Mouse (Mus musculus) midbrain, postnatal 0 days (tissue): ENCODE measurements at regions not wholly inside any gene's neighbourhood (a gene's known extent, or its start where the extent isn't known, plus 50 kb on each side); places are given as distances from the start of the nearest gene placed in this dataset. TPM values are rescaled to one million over a fixed set of nuclear protein-coding genes. Genes with fewer than 3 reads are reported as not detected.

ENCODE experiments used
- ATAC-seq: fragments of 200-750 bp; cut with Nextera tagmentation; 2 replicates; pipeline ENCODE4 v1.8.0; 2017; ENCODE audit warnings: moderate number of reproducible peaks, mild to moderate bottlenecking, moderate TSS enrichment, moderate library complexity; ENCODE audit not compliant: low FRiP score
- DNase-seq: peaks from one replicate; pipeline ENCODE4 v3.0.0-alpha.2; 2015; ENCODE audit warnings: low spot score
- H3K27ac ChIP-seq: fragments of 300-500 bp; sonication (generic); 2 replicates; pipeline ENCODE4 v1.5.1; 2014; ENCODE audit warnings: low read depth, mild to moderate bottlenecking, low read length, mixed read lengths
- H3K27me3 ChIP-seq: fragments of 300-500 bp; sonication (generic); 2 replicates; pipeline ENCODE4 v1.6.1; 2014; ENCODE audit warnings: low read length, control low read depth, mixed read lengths; ENCODE audit not compliant: insufficient read depth
- H3K36me3 ChIP-seq: fragments of 300-500 bp; sonication (generic); 2 replicates; pipeline ENCODE4 v1.6.1; 2014; ENCODE audit warnings: low read length, control low read depth, mixed read lengths; ENCODE audit not compliant: insufficient read depth
- H3K4me1 ChIP-seq: fragments of 300-500 bp; sonication (generic); 2 replicates; pipeline ENCODE4 v1.6.1; 2014; ENCODE audit warnings: mild to moderate bottlenecking, control low read depth, antibody characterized with exemption, low read length, mixed read lengths; ENCODE audit not compliant: insufficient read depth
- H3K4me2 ChIP-seq: fragments of 300-500 bp; sonication (generic); 2 replicates; pipeline ENCODE4 v1.6.1; 2014; ENCODE audit warnings: low read depth, mild to moderate bottlenecking, low read length, mixed read lengths; ENCODE audit not compliant: poor library complexity, severe bottlenecking
- H3K4me3 ChIP-seq: fragments of 300-500 bp; sonication (generic); 2 replicates; pipeline ENCODE4 v1.5.1; 2014; ENCODE audit warnings: low read depth, mild to moderate bottlenecking, low read length, moderate library complexity
- H3K9ac ChIP-seq: fragments of 300-500 bp; sonication (generic); replicated peaks from 2 replicates; pipeline ENCODE4 v1.6.1; 2014; ENCODE audit warnings: mild to moderate bottlenecking, low read length, moderate library complexity, mixed read lengths; ENCODE audit not compliant: poor library complexity, severe bottlenecking
- H3K9me3 ChIP-seq: fragments of 300-500 bp; sonication (generic); 2 replicates; pipeline ENCODE4 v1.6.1; 2016; ENCODE audit warnings: low read length, control low read depth
- CTCF ChIP-seq: IDR thresholded peaks from 2 replicates; pipeline ENCODE4 v1.5.1; 2016; ENCODE audit warnings: antibody characterized with exemption, mild to moderate bottlenecking
- WGBS: fragments of 180-500 bp; shearing (Covaris S2); extraction: QIAGEN DNeasy Blood & Tissue Kit; methylation state at CpG from one replicate; pipeline ENCODE4 v1.1.7; 2014; 5-methylcytosine and 5-hydroxymethylcytosine counted together
- microRNA-seq: library from miRNA; unstranded; fragments of <30 nt; microRNA quantifications from one replicate; pipeline ENCODE4, GENCODE M21; 2016; ENCODE audit warnings: borderline number of aligned reads

- no peak overlapping the region for H3K4me2 ChIP-seq
- H3K27me3 ChIP-seq, result no peaks in the 10 kb centered on the region
- no peak for ATAC-seq
- no peak overlapping the region for H3K4me3 ChIP-seq
- no peak for DNase-seq
- no peak overlapping the region for H3K9ac ChIP-seq
- H3K27ac ChIP-seq, result no peak overlapping the region
- H3K4me1 ChIP-seq, result no peaks in the 10 kb centered on the region
- no peak for TF ChIP-seq CTCF
- no peaks in the 10 kb centered on the region for H3K36me3 ChIP-seq
- H3K9me3 ChIP-seq, result no peaks in the 10 kb centered on the region
Measured at GRCm38 (mm10) chr3:46870876-46871275, 422.9 kb upstream of the Pabpc4l start.

GRCm38 (mm10) chr3:46869576-46870295 lies 421.7 kb upstream of the Pabpc4l start:
- Histone ChIP-seq H3K36me3 (no peaks in the 10 kb centered on the region), H3K4me1 (no peaks in the 10 kb centered on the region), H3K27ac (no peak overlapping the region), H3K27me3 (no peaks in the 10 kb centered on the region), H3K4me2 (no peak overlapping the region), H3K4me3 (no peak overlapping the region), H3K9me3 (no peaks in the 10 kb centered on the region), H3K9ac (no peak overlapping the region)
- no peak for TF ChIP-seq CTCF
- ATAC-seq (no peak), DNase-seq (no peak)
- WGBS, result 97% methylated on average over 2 of the region's 2 CpGs

GRCm38 (mm10) chr3:46848400-46848983 lies 400.5 kb upstream of the Pabpc4l start:
- Histone ChIP-seq H3K4me3 (no peak overlapping the region), H3K4me1 (no peaks in the 10 kb centered on the region), H3K27me3 (no peaks in the 10 kb centered on the region), H3K9me3 (no peaks in the 10 kb centered on the region), H3K9ac (no peak overlapping the region), H3K36me3 (no peaks in the 10 kb centered on the region), H3K27ac (no peak overlapping the region), H3K4me2 (no peak overlapping the region)
- 31% methylated on average over 7 of the region's 7 CpGs for WGBS
- ATAC-seq (no peak), DNase-seq (no peak)
- no peak for TF ChIP-seq CTCF

GRCm38 (mm10) chr3:46828676-46829075 lies 380.7 kb upstream of the Pabpc4l start:
- H3K27ac ChIP-seq, result no peak overlapping the region
- no peak overlapping the region for H3K9ac ChIP-seq
- no peak overlapping the region for H3K4me2 ChIP-seq
- DNase-seq (no peak), ATAC-seq (no peak)
- no peaks in the 10 kb centered on the region for H3K36me3 ChIP-seq
- H3K9me3 ChIP-seq, result no peaks in the 10 kb centered on the region
- 84% methylated on average over 3 of the region's 3 CpGs for WGBS
- TF ChIP-seq CTCF, result no peak
- H3K4me1 ChIP-seq, result no peaks in the 10 kb centered on the region
- H3K4me3 ChIP-seq, result no peak overlapping the region
- no peaks in the 10 kb centered on the region for H3K27me3 ChIP-seq

Small RNA genes lying in the stretch of these regions (microRNA-seq; reads per million reads assigned to microRNA genes)
- not detected for gene Mir6379
